Mouse (Mus musculus): ENCODE data around the gene Camk1.

GRCm38 (mm10) chr6:113386025-113386424 is 42.2 kb upstream of the Camk1 start:
- no peak for TF ChIP-seq POLR2A (IDR thresholded peaks at IDR 0.05; ENCODE audit: low read depth, low read length)
- TF ChIP-seq CTCF (IDR thresholded peaks at IDR 0.05; ENCODE audit: extremely low read depth, insufficient read length, insufficient replicate concordance, low read depth, low read length): no peak

Measured in small intestine, adult 2 months (tissue).